8 mouse cellular contexts compared by ENCODE assay signal in the genomic region with DNA sequence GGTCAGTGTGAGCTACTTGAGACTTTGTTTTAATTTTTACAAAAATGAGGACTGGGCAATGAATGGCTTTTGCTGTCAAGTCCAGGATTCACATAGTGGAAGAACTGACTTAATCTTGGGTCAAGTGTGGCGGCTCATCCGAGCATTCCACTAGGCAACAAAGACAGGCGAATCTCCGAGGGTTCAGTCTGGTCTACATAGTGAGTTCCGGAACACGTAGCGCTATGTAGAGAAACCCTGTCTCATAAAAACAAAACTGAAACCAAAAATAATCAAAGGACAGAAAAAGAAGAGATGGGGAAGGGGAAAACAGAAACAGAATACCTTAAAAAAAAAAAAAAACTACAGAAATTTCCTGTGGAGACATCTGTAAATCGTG. TPM values are rescaled to one million over a fixed set of nuclear protein-coding genes. Genes with fewer than 3 reads are reported as not detected.
DNase-seq lines count a peak whose midpoint lies in the region; ATAC-seq lines count a peak whose summit lies in the region.

No protein-coding gene starts in this region.

- H3K9ac ChIP-seq in lung, embryonic 16.5 days (ENCODE audit: low read length) = peak overlapping the region; percentile 3; the same call in 1 of the 2 replicates
- no peak overlapping the region for H3K9ac ChIP-seq in neural tube, embryonic 15.5 days (replicated peaks)

- H3K36me3 ChIP-seq in lung, embryonic 16.5 days (ENCODE audit: control insufficient read depth, insufficient read depth, low read length) = no peaks in the 10 kb centered on the region
- H3K36me3 ChIP-seq in neural tube, embryonic 15.5 days = no peaks in the 10 kb centered on the region

- intact Hi-C loops in gastrocnemius, postnatal 14 days (cut with DNase I; ENCODE audit: low total_unique reads) = loop anchor here (10.0 kb wide), 1 partner anchor 172 kb away; no protein-coding TSS in a partner anchor

- H3K27ac ChIP-seq in lung, embryonic 16.5 days (ENCODE audit: low read length) = no peak overlapping the region
- H3K27ac ChIP-seq in neural tube, embryonic 15.5 days (replicated peaks) = no peak overlapping the region

- H3K4me2 ChIP-seq in lung, embryonic 16.5 days (ENCODE audit: low read depth, low read length) = peak overlapping the region; percentile 67
- H3K4me2 ChIP-seq in neural tube, embryonic 15.5 days = peak overlapping the region; percentile 60

- DNase-seq in lung, postnatal 25 days (ENCODE audit: low spot score) = no peak
- DNase-seq in right cerebral cortex, adult 18-20 months = no peak
- no peak for DNase-seq in gastrocnemius, postnatal 25 days
- no peak for DNase-seq in gastrocnemius, postnatal 14 days

- 0 out of 2 replicates have a peak, but pooled peaks cover 2% of the 10 kb centered on the region for H3K27me3 ChIP-seq in lung, embryonic 16.5 days (ENCODE audit: control insufficient read depth, insufficient read depth, low read depth, low read length)
- no peaks in the 10 kb centered on the region for H3K27me3 ChIP-seq in neural tube, embryonic 15.5 days (replicated peaks)

- H3K9me3 ChIP-seq in lung, embryonic 16.5 days (ENCODE audit: control insufficient read depth, low read length) = no peaks in the 10 kb centered on the region
- H3K9me3 ChIP-seq in neural tube, embryonic 15.5 days (replicated peaks) = no peaks in the 10 kb centered on the region

- no peak for ATAC-seq in lung, embryonic 16.5 days (ENCODE audit: low read depth)
- ATAC-seq in common myeloid progenitor, adult 5-6 weeks (replicated peaks; ENCODE audit: low read depth, poor library complexity, severe bottlenecking) = peak; percentile 20; the same call in 1 of the 2 replicates
- peak; percentile 60 for ATAC-seq in inflammation-experienced regulatory T-cells, adult 6 months
- ATAC-seq in neural tube, embryonic 15.5 days (ENCODE audit: low FRiP score) = no peak

- 41% methylated on average over 8 of the region's 8 CpGs for WGBS in lung, embryonic 16.5 days
- 58% methylated on average over 8 of the region's 8 CpGs for WGBS in neural tube, embryonic 15.5 days

- H3K4me3 ChIP-seq in lung, embryonic 16.5 days (ENCODE audit: low read length) = peak overlapping the region; percentile 27
- no peak overlapping the region for H3K4me3 ChIP-seq in neural tube, embryonic 15.5 days (replicated peaks)

- peaks cover 3% of the 10 kb centered on the region; the same call in 1 of the 2 replicates for H3K4me1 ChIP-seq in lung, embryonic 16.5 days (replicated peaks; ENCODE audit: control insufficient read depth, insufficient read depth, low read length)
- H3K4me1 ChIP-seq in neural tube, embryonic 15.5 days = peaks cover 13% of the 10 kb centered on the region

RNA-seq across cellular contexts. Expression of a gene that starts 0.6 kb away (rescaled TPM):
- polyA plus RNA-seq in lung, embryonic 16.5 days (2015; fragmentation: Nextera tagmentation; extraction: Ambion mirVana) = 26.9 and 27.5 TPM in 2 replicates
- total RNA-seq in common myeloid progenitor, adult 5-6 weeks (2017) = 14.4 and 16.7 TPM in 2 replicates
- 10 to 100 TPM; 28.5 to 50.5 (median 48.8) TPM for polyA plus RNA-seq in inflammation-experienced regulatory T-cells, adult 6 months (2017; shearing (Covaris generic))
- 36.4 and 37.9 TPM in 2 replicates for polyA plus RNA-seq in neural tube, embryonic 15.5 days (2015; fragmentation: Nextera tagmentation; extraction: Ambion mirVana)
- 10 to 100 TPM; 13.4 to 14.4 TPM for total RNA-seq in gastrocnemius, postnatal 25 days (2021)
- 10 to 100 TPM; 11.4 to 11.6 TPM for total RNA-seq in gastrocnemius, postnatal 14 days (2021)

RNA-seq across cellular contexts. Expression of a gene that starts 41.2 kb away (rescaled TPM):
- polyA plus RNA-seq in lung, embryonic 16.5 days (2015; fragmentation: Nextera tagmentation; extraction: Ambion mirVana) = not detected in 2 replicates
- total RNA-seq in common myeloid progenitor, adult 5-6 weeks (2017) = not detected in 2 replicates
- polyA plus RNA-seq in inflammation-experienced regulatory T-cells, adult 6 months (2017; shearing (Covaris generic)) = under 1 TPM in 2 of 3 experiments, not detected in 1; 0.23 to 0.36 TPM
- 0.10 and 0.15 TPM in 2 replicates for polyA plus RNA-seq in neural tube, embryonic 15.5 days (2015; fragmentation: Nextera tagmentation; extraction: Ambion mirVana)
- total RNA-seq in gastrocnemius, postnatal 25 days (2021) = not detected
- total RNA-seq in gastrocnemius, postnatal 14 days (2021) = not detected

Comparison
In these comparisons a context has a peak if more than half of its experiments do, and no peak if none do; other contexts are left out.
1. ATAC-seq: peak in common myeloid progenitor, adult 5-6 weeks (single experiment) and inflammation-experienced regulatory T-cells, adult 6 months (single experiment); none in lung, embryonic 16.5 days (single experiment) and neural tube, embryonic 15.5 days (single experiment).